24 mouse cellular contexts compared by ENCODE assay signal in genomic region chr1:157144621-157145020, GRCm38 (mm10). TPM values are rescaled to one million over a fixed set of nuclear protein-coding genes. Genes with fewer than 3 reads are reported as not detected.
DNase-seq lines count a peak whose midpoint lies in the region; ATAC-seq and TF ChIP-seq lines count a peak whose summit lies in the region.
"Had no signal": no experiment of that assay in that cellular context is flagged by ENCODE, and none has a peak within 500 bp of the region (broad histone marks: within the 10 kb centered on the region; RNA-seq: fewer than 3 reads in every experiment).

No protein-coding gene starts in this region.

- 0 out of 2 replicates have a peak, but pooled peaks have one; percentile 57 for ATAC-seq in cerebellum, adult (ENCODE audit: insufficient number of reproducible peaks, low FRiP score, low TSS enrichment)
- no peak for ATAC-seq in hindbrain, embryonic 11.5 days (ENCODE audit: low FRiP score)
- ATAC-seq in hindbrain, embryonic 13.5 days (ENCODE audit: low FRiP score): no peak
- ATAC-seq: forebrain, embryonic 13.5 days; forebrain, postnatal 0 days; hindbrain, postnatal 0 days had no signal

- no peak overlapping the region for H3K9ac ChIP-seq in hindbrain, embryonic 11.5 days (ENCODE audit: low read depth, low read length)
- no peak overlapping the region for H3K9ac ChIP-seq in hindbrain, embryonic 13.5 days
- H3K9ac ChIP-seq: forebrain, embryonic 13.5 days; forebrain, postnatal 0 days; heart, embryonic 13.5 days; hindbrain, embryonic 12.5 days had no signal

- no peak overlapping the region for H3K4me3 ChIP-seq in layer of hippocampus, adult 2 months
- H3K4me3 ChIP-seq in hindbrain, embryonic 11.5 days (ENCODE audit: low read depth, low read length): no peak overlapping the region
- H3K4me3 ChIP-seq in hindbrain, embryonic 13.5 days: no peak overlapping the region
- H3K4me3 ChIP-seq: embryonic facial prominence, embryonic 10.5 days; forebrain, embryonic 13.5 days; heart, embryonic 13.5 days; hindbrain, embryonic 12.5 days had no signal

- peak overlapping the region; percentile 41; the same call in 1 of the 2 replicates for H3K27ac ChIP-seq in layer of hippocampus, adult 2 months
- H3K27ac ChIP-seq in hindbrain, embryonic 11.5 days (ENCODE audit: low read depth, low read length): no peak overlapping the region
- H3K27ac ChIP-seq in hindbrain, embryonic 13.5 days: no peak overlapping the region
- H3K27ac ChIP-seq: embryonic facial prominence, embryonic 10.5 days; forebrain, embryonic 13.5 days; heart, embryonic 13.5 days; hindbrain, embryonic 12.5 days; hindbrain, postnatal 0 days had no signal

- no peak for TF ChIP-seq CTCF in layer of hippocampus, adult 2 months (conservative IDR thresholded peaks at IDR 0.05)

- 95% methylated on average over 3 of the region's 3 CpGs for WGBS in hindbrain, embryonic 11.5 days
- WGBS in hindbrain, embryonic 13.5 days: 96% methylated on average over 3 of the region's 3 CpGs

- no peaks in the 10 kb centered on the region for H3K4me1 ChIP-seq in hindbrain, embryonic 11.5 days (replicated peaks; ENCODE audit: control insufficient read depth, insufficient read depth, low read length)
- H3K4me1 ChIP-seq in hindbrain, embryonic 13.5 days (replicated peaks): peaks cover 5% of the 10 kb centered on the region; the same call in 1 of the 2 replicates
- H3K4me1 ChIP-seq: embryonic facial prominence, embryonic 10.5 days; forebrain, embryonic 13.5 days; hindbrain, embryonic 12.5 days had no signal

- H3K4me2 ChIP-seq in hindbrain, embryonic 11.5 days (replicated peaks; ENCODE audit: low read depth, low read length): no peak overlapping the region
- H3K4me2 ChIP-seq in hindbrain, embryonic 13.5 days: no peak overlapping the region
- H3K4me2 ChIP-seq: forebrain, embryonic 13.5 days; heart, embryonic 13.5 days; hindbrain, embryonic 12.5 days had no signal

- H3K36me3 ChIP-seq in hindbrain, embryonic 11.5 days (ENCODE audit: control insufficient read depth, insufficient read depth, low read length): no peaks in the 10 kb centered on the region
- peaks cover 44% of the 10 kb centered on the region for H3K36me3 ChIP-seq in hindbrain, embryonic 13.5 days

- no peaks in the 10 kb centered on the region for H3K9me3 ChIP-seq in hindbrain, embryonic 11.5 days (ENCODE audit: control insufficient read depth, low read length)
- no peaks in the 10 kb centered on the region for H3K9me3 ChIP-seq in hindbrain, embryonic 13.5 days
- H3K9me3 ChIP-seq: embryonic facial prominence, embryonic 10.5 days; forebrain, embryonic 13.5 days; heart, embryonic 13.5 days; hindbrain, embryonic 12.5 days had no signal

- no peak for DNase-seq in cerebellum, postnatal 4 days (ENCODE audit: low spot score in 2 of 2)
- DNase-seq in layer of hippocampus, adult 2 months (ENCODE audit: low spot score in 2 of 2): no peak
- DNase-seq in layer of hippocampus, postnatal 36 days: no peak
- peak; percentile 40 to 61 for DNase-seq in cerebellum, postnatal 10 days
- no peak for DNase-seq in hindbrain, embryonic 11.5 days (ENCODE audit: low spot score)
- DNase-seq: adrenal gland, postnatal 10 days; forebrain, postnatal 0 days; gastrocnemius, postnatal 36 days; heart, adult 11 months; heart, postnatal 36 days; kidney, adult 11 months had no signal

- H3K27me3 ChIP-seq in hindbrain, embryonic 11.5 days (ENCODE audit: control insufficient read depth, insufficient read depth, low read length): no peaks in the 10 kb centered on the region
- no peaks in the 10 kb centered on the region for H3K27me3 ChIP-seq in hindbrain, embryonic 13.5 days
- H3K27me3 ChIP-seq: forebrain, embryonic 13.5 days; heart, embryonic 13.5 days; hindbrain, embryonic 12.5 days had no signal

RNA-seq across cellular contexts. Expression of gene Tex35, which starts 36.1 kb away (rescaled TPM):
- total RNA-seq in layer of hippocampus, adult 2 months (2021): not detected
- not detected for total RNA-seq in layer of hippocampus, postnatal 36 days (2021)
- not detected in 2 replicates for polyA plus RNA-seq in hindbrain, embryonic 11.5 days (2014; fragmentation: Nextera tagmentation; extraction: Ambion mirVana)
- polyA plus RNA-seq in hindbrain, embryonic 13.5 days (2015; fragmentation: Nextera tagmentation; extraction: Ambion mirVana): not detected in 2 replicates
- total RNA-seq: adrenal gland, postnatal 10 days; forebrain, postnatal 0 days; gastrocnemius, adult 8-10 months; gastrocnemius, postnatal 36 days; heart, postnatal 36 days; hindbrain, postnatal 0 days; MEL had no signal
- polyA plus RNA-seq: C2C12; embryonic facial prominence, embryonic 10.5 days; embryonic facial prominence, embryonic 14.5 days; forebrain, embryonic 13.5 days; forebrain, postnatal 0 days; heart, embryonic 13.5 days; heart, postnatal 0 days; hindbrain, embryonic 12.5 days; hindbrain, postnatal 0 days; intestine, embryonic 14.5 days had no signal

Comparison
In these comparisons a context has a peak if more than half of its experiments do, and no peak if none do; other contexts are left out.
1. DNase-seq: peak in cerebellum, postnatal 10 days (2 of 2); none in cerebellum, postnatal 4 days (0 of 2), layer of hippocampus, adult 2 months (0 of 2), layer of hippocampus, postnatal 36 days (0 of 2) and hindbrain, embryonic 11.5 days (single experiment).